Mouse (Mus musculus): ENCODE data around the gene Cacna1s.
A peak's percentile ranks its signal among the peaks of the same experiment; 100 is the strongest.

The Cacna1s gene

DNA sequence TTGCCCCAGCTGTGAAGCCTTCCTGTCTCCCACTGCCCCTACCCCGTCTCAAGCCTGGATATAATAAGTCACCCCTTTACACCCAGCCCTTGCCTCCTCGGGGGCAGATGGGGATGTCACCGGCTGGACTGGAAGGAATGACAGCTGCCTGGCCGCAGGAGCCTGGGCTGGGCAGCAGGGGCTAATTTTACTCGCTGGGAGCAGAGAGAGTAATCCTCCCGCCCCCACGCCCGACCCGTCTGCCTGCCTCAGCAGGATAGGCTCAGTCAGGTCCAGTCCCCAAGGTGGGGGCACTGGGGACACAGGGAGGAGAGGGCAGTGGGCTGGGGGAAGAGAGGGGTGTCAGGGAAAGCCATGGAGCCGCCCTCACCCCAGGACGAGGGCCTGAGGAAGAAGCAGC is at the start of gene Cacna1s:
Gene Cacna1s, plus strand, starts transcription at position 204 of the 400 bp plus-strand sequence.
- DNase-seq (ENCODE audit: low spot score in 2 of 2): no peak

- no peak for DNase-seq (ENCODE audit: low spot score in 2 of 2)
Observed at GRCm38 (mm10) chr1:136006292-136006748, 46.2 kb upstream of the Cacna1s start, which contains the start of gene Igfn1. Igfn1 (minus strand) TSS chr1:136006342.

- DNase-seq (ENCODE audit: low spot score in 2 of 2): peak; percentile 31 to 54
Observed at GRCm38 (mm10) chr1:136007211-136008158, 45.1 kb upstream of the Cacna1s start, which contains the start of gene Tmem9. Tmem9 (plus strand) TSS chr1:136008150.

GRCm38 (mm10) chr1:136008159-136008533 is 44.4 kb upstream of the Cacna1s start:
- no peak for DNase-seq (ENCODE audit: low spot score in 2 of 2)

GRCm38 (mm10) chr1:136010247-136010646 is 42.3 kb upstream of the Cacna1s start:
- DNase-seq (ENCODE audit: low spot score in 2 of 2): no peak

- no peak for DNase-seq (ENCODE audit: low spot score in 2 of 2)
Observed at GRCm38 (mm10) chr1:136013513-136013912, 39.0 kb upstream of the Cacna1s start.

- DNase-seq (ENCODE audit: low spot score in 2 of 2): no peak
Observed at GRCm38 (mm10) chr1:136014796-136015502, 37.6 kb upstream of the Cacna1s start.

GRCm38 (mm10) chr1:136017307-136017706 is 35.2 kb upstream of the Cacna1s start:
- DNase-seq (ENCODE audit: low spot score in 2 of 2): no peak

DNA sequence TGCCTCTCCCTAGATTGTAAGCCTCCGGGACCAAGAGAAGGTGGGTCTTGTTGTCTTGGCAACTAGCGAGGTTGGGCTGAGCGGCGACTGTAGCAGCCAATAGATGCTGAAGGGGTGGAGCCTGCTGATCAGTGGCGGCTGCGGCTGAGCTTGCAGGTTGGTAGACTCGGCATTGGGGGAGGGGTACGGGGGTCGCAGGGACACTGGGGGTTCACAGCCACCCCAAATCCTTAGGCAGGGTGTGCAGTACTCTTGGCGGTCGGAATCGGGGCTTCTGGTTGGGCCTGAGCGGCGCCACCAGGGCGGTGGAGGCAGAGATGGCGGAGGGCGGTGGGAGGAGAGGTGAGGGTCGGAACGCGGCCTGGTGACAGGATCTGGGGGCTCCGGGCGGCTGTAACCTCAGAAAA is 34.6 kb upstream of the Cacna1s start:
- DNase-seq (ENCODE audit: low spot score in 2 of 2): peak; percentile 88 to 95

GRCm38 (mm10) chr1:136018390-136019189 is 34.0 kb upstream of the Cacna1s start:
- DNase-seq (ENCODE audit: low spot score in 2 of 2): no peak

- DNase-seq (ENCODE audit: low spot score in 2 of 2): no peak
Observed at GRCm38 (mm10) chr1:136030201-136030600, 22.3 kb upstream of the Cacna1s start.

DNA sequence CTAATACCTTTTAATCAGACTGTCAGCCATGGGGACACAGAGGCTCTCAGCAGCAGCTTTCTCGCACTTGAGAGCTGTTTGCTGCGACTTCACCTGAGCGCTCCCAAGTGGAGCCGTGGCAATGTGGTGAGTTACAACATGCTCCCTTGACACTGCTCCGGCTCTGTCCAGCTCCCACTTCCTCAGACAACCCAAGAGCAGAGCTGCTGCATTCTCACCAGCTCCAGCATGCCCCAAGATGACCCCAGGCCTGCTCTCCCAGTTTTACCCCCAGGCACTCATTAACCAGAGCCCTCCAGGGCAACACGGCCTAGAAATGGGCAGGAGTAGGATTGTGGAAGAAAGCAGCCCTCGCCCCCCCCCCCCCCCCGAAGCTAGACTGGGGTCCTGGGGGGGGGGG is 20.9 kb upstream of the Cacna1s start:
- DNase-seq (ENCODE audit: low spot score in 2 of 2): no peak

GRCm38 (mm10) chr1:136032961-136033360 is 19.6 kb upstream of the Cacna1s start:
- no peak for DNase-seq (ENCODE audit: low spot score in 2 of 2)

DNA sequence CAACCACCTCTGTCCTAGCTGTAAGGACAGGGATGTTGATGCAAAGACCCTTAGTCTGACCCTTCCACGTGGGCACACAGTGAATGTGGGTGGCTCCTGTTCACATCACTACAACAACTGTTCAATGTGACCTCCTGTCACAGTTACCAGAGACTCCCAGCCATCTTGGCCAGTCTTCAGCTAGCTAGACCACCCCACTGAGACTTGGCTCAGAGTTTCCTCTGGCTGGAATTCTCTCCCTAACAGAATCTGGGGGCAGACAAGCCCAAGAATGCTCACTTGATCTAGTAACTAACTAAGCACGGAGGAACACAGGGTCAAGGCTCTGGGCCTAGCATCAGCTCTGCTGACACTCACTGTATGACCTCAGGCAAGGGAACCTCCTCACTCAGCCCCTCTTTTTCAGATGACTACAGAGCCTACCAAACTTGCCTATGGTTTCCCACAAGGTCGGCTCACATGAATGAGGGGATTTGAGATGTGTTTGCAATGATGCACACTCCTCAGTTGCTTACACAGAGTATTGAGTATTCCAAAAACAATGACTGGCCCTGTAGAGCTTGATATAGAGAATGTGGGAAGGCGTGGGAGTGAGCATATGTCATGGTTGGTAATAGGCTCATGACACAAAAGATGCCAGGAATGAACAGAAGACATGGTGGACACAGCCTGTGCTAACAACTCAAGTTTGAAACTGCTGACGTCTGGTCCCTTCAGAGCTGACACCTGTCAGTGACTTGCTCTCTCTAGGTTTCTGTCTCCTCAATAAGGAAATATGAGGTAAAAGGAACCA is 13.6 kb upstream of the Cacna1s start:
- DNase-seq (ENCODE audit: low spot score in 2 of 2): peak in 1 of 2 experiments; percentile 59

GRCm38 (mm10) chr1:136040452-136040851 is 12.1 kb upstream of the Cacna1s start:
- DNase-seq (ENCODE audit: low spot score in 2 of 2): no peak

- no peak for DNase-seq (ENCODE audit: low spot score in 2 of 2)
Observed at GRCm38 (mm10) chr1:136040874-136041273, 11.7 kb upstream of the Cacna1s start.

DNA sequence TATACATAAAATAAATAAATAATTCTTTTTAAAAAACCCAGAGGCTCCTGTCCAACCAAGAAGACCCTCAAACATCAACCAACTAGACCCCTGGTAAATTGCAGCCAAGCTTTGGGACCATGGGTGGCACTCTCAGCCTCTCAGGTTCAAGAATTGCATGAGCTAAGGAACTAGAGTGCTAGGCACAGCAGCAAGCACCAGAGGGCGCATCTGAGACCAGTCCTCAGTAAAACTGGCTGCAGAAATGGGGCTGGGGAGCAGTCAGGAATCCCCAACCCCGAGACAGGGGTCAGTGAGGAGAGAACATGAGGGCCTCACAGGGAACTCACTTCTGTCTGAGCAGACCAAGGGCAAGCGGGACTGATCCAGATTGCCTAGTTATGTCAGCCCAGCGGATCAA is 6.8 kb upstream of the Cacna1s start:
- DNase-seq (ENCODE audit: low spot score in 2 of 2): peak; percentile 62 to 80

- DNase-seq (ENCODE audit: low spot score in 2 of 2): peak in 1 of 2 experiments; percentile 21
Observed at GRCm38 (mm10) chr1:136047432-136047831, 5.1 kb upstream of the Cacna1s start.

DNA sequence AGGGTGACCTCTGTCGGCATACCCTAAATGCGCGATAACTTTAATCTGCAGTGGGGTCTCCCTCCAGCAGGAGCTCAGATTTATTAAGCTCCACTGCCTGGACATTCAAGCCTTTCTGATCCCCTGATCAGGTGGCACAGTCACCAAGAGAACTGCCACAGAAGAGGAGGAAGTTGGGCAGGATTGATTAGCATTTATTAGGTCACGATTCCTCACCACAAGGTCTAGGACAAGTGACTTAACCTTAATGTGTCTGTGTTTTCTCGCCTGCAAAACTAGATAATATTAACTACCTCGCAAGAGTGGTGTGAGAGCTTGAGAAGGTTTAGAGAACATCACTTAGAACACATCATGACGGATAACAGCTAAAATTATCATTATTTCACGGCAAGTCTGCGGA is 4.7 kb upstream of the Cacna1s start:
- DNase-seq (ENCODE audit: low spot score in 2 of 2): no peak

- peak in 1 of 2 experiments; percentile 35 for DNase-seq (ENCODE audit: low spot score in 2 of 2)
Observed at GRCm38 (mm10) chr1:136050312-136051012, 2.1 kb upstream of the Cacna1s start, which contains the start of gene Ascl5. Ascl5 (plus strand) TSS chr1:136050804.

Measured in frontal cortex, postnatal 36 days (tissue).